Mouse (Mus musculus): Measurements from ENCODE around the gene Pawr.

GRCm38 (mm10) chr10:108336581-108336980 lies 4.7 kb downstream of the Pawr start:
- TF ChIP-seq CTCF (IDR thresholded peaks at IDR 0.05; ENCODE audit: borderline replicate concordance, insufficient read depth, low read length) (no peak), POLR2A (IDR thresholded peaks at IDR 0.05; ENCODE audit: low read depth, low read length) (no peak)

All from embryonic fibroblast, embryonic 13.5 days (primary cell).